Mouse (Mus musculus) stomach, embryonic 15.5 days (tissue): ENCODE measurements at regions not wholly inside any gene's neighbourhood (a gene's known extent, or its start where the extent isn't known, plus 50 kb on each side); places are given as distances from the start of the nearest gene placed in this dataset.
A peak's percentile ranks its signal among the peaks of the same experiment; 100 is the strongest.

Experiments used
- ATAC-seq: fragments of 200-750 bp; cut with Nextera tagmentation; 2 replicates; pipeline ENCODE4 v1.8.0; 2017; ENCODE audit warnings: low read depth, moderate number of reproducible peaks, moderate TSS enrichment; ENCODE audit not compliant: insufficient read depth, low FRiP score
- H3K27ac ChIP-seq: fragments of 300-500 bp; sonication (generic); 2 replicates; pipeline ENCODE4 v1.5.1; 2015; ENCODE audit warnings: mild to moderate bottlenecking, inconsistent platforms
- H3K27me3 ChIP-seq: fragments of 300-500 bp; sonication (generic); replicated peaks from 2 replicates; pipeline ENCODE4 v1.6.1; 2015; ENCODE audit warnings: inconsistent platforms
- H3K36me3 ChIP-seq: fragments of 300-500 bp; sonication (generic); 2 replicates; pipeline ENCODE4 v1.6.1; 2015; ENCODE audit warnings: inconsistent platforms
- H3K4me1 ChIP-seq: fragments of 300-500 bp; sonication (generic); 2 replicates; pipeline ENCODE4 v1.6.1; 2015; ENCODE audit warnings: inconsistent platforms
- H3K4me2 ChIP-seq: fragments of 300-500 bp; sonication (generic); 2 replicates; pipeline ENCODE4 v1.6.1; 2015; ENCODE audit warnings: mild to moderate bottlenecking, inconsistent platforms
- H3K4me3 ChIP-seq: fragments of 300-500 bp; sonication (generic); replicated peaks from 2 replicates; pipeline ENCODE4 v1.5.1; 2015; ENCODE audit warnings: inconsistent platforms
- H3K9ac ChIP-seq: fragments of 300-500 bp; sonication (generic); 2 replicates; pipeline ENCODE4 v1.6.1; 2015; ENCODE audit warnings: inconsistent platforms
- H3K9me3 ChIP-seq: fragments of 300-500 bp; sonication (generic); 2 replicates; pipeline ENCODE4 v1.6.1; 2016; ENCODE audit warnings: inconsistent platforms
- WGBS: fragments of 180-500 bp; shearing (Covaris S2); methylation state at CpG from one replicate; pipeline ENCODE4 v1.1.7; 2015; 5-methylcytosine and 5-hydroxymethylcytosine counted together

- Histone ChIP-seq H3K4me3 (no peak overlapping the region), H3K36me3 (no peaks in the 10 kb centered on the region), H3K4me1 (no peaks in the 10 kb centered on the region), H3K27ac (no peak overlapping the region), H3K27me3 (no peaks in the 10 kb centered on the region), H3K9ac (no peak overlapping the region), H3K9me3 (no peaks in the 10 kb centered on the region), H3K4me2 (no peak overlapping the region)
- 65% methylated on average over 9 of the region's 9 CpGs for WGBS
- no peak for ATAC-seq
These were observed 106.0 kb upstream of the Tmem108 start for GRCm38 (mm10) chr9:103867433-103868209.

GRCm38 (mm10) chr9:103869276-103869675 lies 107.6 kb upstream of the Tmem108 start:
- Histone ChIP-seq H3K4me2 (no peak overlapping the region), H3K9ac (no peak overlapping the region), H3K4me3 (no peak overlapping the region), H3K27me3 (no peaks in the 10 kb centered on the region), H3K9me3 (no peaks in the 10 kb centered on the region), H3K27ac (no peak overlapping the region), H3K4me1 (no peaks in the 10 kb centered on the region), H3K36me3 (no peaks in the 10 kb centered on the region)
- ATAC-seq = no peak
- WGBS = 92% methylated on average over 2 of the region's 2 CpGs

- no peak overlapping the region for H3K4me3 ChIP-seq
- no peak for ATAC-seq
- no peaks in the 10 kb centered on the region for H3K4me1 ChIP-seq
- no peaks in the 10 kb centered on the region for H3K36me3 ChIP-seq
- H3K4me2 ChIP-seq = no peak overlapping the region
- no peaks in the 10 kb centered on the region for H3K9me3 ChIP-seq
- no peak overlapping the region for H3K9ac ChIP-seq
- no peaks in the 10 kb centered on the region for H3K27me3 ChIP-seq
- 73% methylated on average over 1 of the region's 1 CpGs for WGBS
- no peak overlapping the region for H3K27ac ChIP-seq
These were observed 110.5 kb upstream of the Tmem108 start for GRCm38 (mm10) chr9:103872119-103872518.

GRCm38 (mm10) chr9:103873876-103874275 lies 112.2 kb upstream of the Tmem108 start:
- WGBS = 74% methylated on average over 9 of the region's 9 CpGs
- Histone ChIP-seq H3K9ac (no peak overlapping the region), H3K36me3 (no peaks in the 10 kb centered on the region), H3K9me3 (no peaks in the 10 kb centered on the region), H3K4me3 (no peak overlapping the region), H3K4me1 (no peaks in the 10 kb centered on the region), H3K4me2 (no peak overlapping the region), H3K27ac (no peak overlapping the region), H3K27me3 (no peaks in the 10 kb centered on the region)
- ATAC-seq = no peak

GRCm38 (mm10) chr9:103877851-103878250 lies 116.2 kb upstream of the Tmem108 start:
- ATAC-seq = no peak
- Histone ChIP-seq H3K36me3 (no peaks in the 10 kb centered on the region), H3K27me3 (no peaks in the 10 kb centered on the region), H3K27ac (no peak overlapping the region), H3K9me3 (no peaks in the 10 kb centered on the region), H3K9ac (no peak overlapping the region), H3K4me3 (no peak overlapping the region), H3K4me2 (no peak overlapping the region), H3K4me1 (no peaks in the 10 kb centered on the region)
- 78% methylated on average over 2 of the region's 2 CpGs for WGBS

- Histone ChIP-seq H3K9me3 (no peaks in the 10 kb centered on the region), H3K4me3 (no peak overlapping the region), H3K4me2 (no peak overlapping the region), H3K4me1 (no peaks in the 10 kb centered on the region), H3K27ac (peak overlapping the region; percentile 36; the same call in 1 of the 2 replicates), H3K27me3 (no peaks in the 10 kb centered on the region), H3K9ac (no peak overlapping the region), H3K36me3 (no peaks in the 10 kb centered on the region)
- ATAC-seq = peak; percentile 39; the same call in 1 of the 2 replicates
- 35% methylated on average over 4 of the region's 4 CpGs for whole genome bisulfite sequencing
These were observed 109.5 kb upstream of the Nphp3 start for GRCm38 (mm10) chr9:103892827-103893226.

GRCm38 (mm10) chr9:103894376-103894775 lies 108.0 kb upstream of the Nphp3 start:
- no peak overlapping the region for H3K4me3 ChIP-seq
- no peaks in the 10 kb centered on the region for H3K36me3 ChIP-seq
- no peak overlapping the region for H3K27ac ChIP-seq
- no peak overlapping the region for H3K4me2 ChIP-seq
- ATAC-seq = no peak
- 85% methylated on average over 2 of the region's 2 CpGs for WGBS
- H3K9ac ChIP-seq = no peak overlapping the region
- H3K27me3 ChIP-seq = no peaks in the 10 kb centered on the region
- no peaks in the 10 kb centered on the region for H3K4me1 ChIP-seq
- H3K9me3 ChIP-seq = no peaks in the 10 kb centered on the region

- 0 out of 2 replicates have a peak, but pooled peaks have one; percentile 27 for ATAC-seq
- H3K27ac ChIP-seq = no peak overlapping the region
- H3K9me3 ChIP-seq = no peaks in the 10 kb centered on the region
- no peak overlapping the region for H3K9ac ChIP-seq
- H3K4me1 ChIP-seq = no peaks in the 10 kb centered on the region
- H3K4me3 ChIP-seq = no peak overlapping the region
- no peaks in the 10 kb centered on the region for H3K27me3 ChIP-seq
- 37% methylated on average over 2 of the region's 2 CpGs for WGBS
- H3K4me2 ChIP-seq = no peak overlapping the region
- H3K36me3 ChIP-seq = no peaks in the 10 kb centered on the region
These were observed 103.0 kb upstream of the Nphp3 start for GRCm38 (mm10) chr9:103899311-103899710.

GRCm38 (mm10) chr9:103911347-103911746 lies 91.0 kb upstream of the Nphp3 start:
- H3K4me2 ChIP-seq = no peak overlapping the region
- ATAC-seq = no peak
- 0 out of 2 replicates have a peak, but pooled peaks cover 3% of the 10 kb centered on the region for H3K4me1 ChIP-seq
- no peak overlapping the region for H3K27ac ChIP-seq
- WGBS = 73% methylated on average over 2 of the region's 2 CpGs
- H3K4me3 ChIP-seq = no peak overlapping the region
- H3K9me3 ChIP-seq = no peaks in the 10 kb centered on the region
- no peak overlapping the region for H3K9ac ChIP-seq
- no peaks in the 10 kb centered on the region for H3K27me3 ChIP-seq
- no peaks in the 10 kb centered on the region for H3K36me3 ChIP-seq

- Histone ChIP-seq H3K4me3 (no peak overlapping the region), H3K36me3 (no peaks in the 10 kb centered on the region), H3K4me1 (no peaks in the 10 kb centered on the region), H3K27me3 (no peaks in the 10 kb centered on the region), H3K9ac (no peak overlapping the region), H3K27ac (no peak overlapping the region), H3K9me3 (no peaks in the 10 kb centered on the region), H3K4me2 (no peak overlapping the region)
- WGBS = 77% methylated on average over 4 of the region's 4 CpGs
- ATAC-seq = no peak
These were observed 87.2 kb upstream of the Nphp3 start for GRCm38 (mm10) chr9:103915126-103915525.

GRCm38 (mm10) chr9:103917771-103918170 lies 84.6 kb upstream of the Nphp3 start:
- no peak for ATAC-seq
- WGBS = 95% methylated on average over 6 of the region's 6 CpGs
- H3K36me3 ChIP-seq = no peaks in the 10 kb centered on the region

GRCm38 (mm10) chr9:103922356-103922755 lies 80.0 kb upstream of the Nphp3 start:
- Histone ChIP-seq H3K27ac (no peak overlapping the region), H3K9ac (no peak overlapping the region), H3K4me3 (no peak overlapping the region), H3K27me3 (no peaks in the 10 kb centered on the region), H3K36me3 (no peaks in the 10 kb centered on the region), H3K9me3 (no peaks in the 10 kb centered on the region), H3K4me1 (no peaks in the 10 kb centered on the region), H3K4me2 (no peak overlapping the region)
- no peak for ATAC-seq
- 92% methylated on average over 5 of the region's 5 CpGs for WGBS

More at GRCm38 (mm10) chr9:103917771-103918170, 84.6 kb upstream of the Nphp3 start:
- Histone ChIP-seq H3K27ac (no peak overlapping the region), H3K9ac (no peak overlapping the region), H3K4me3 (no peak overlapping the region), H3K9me3 (no peaks in the 10 kb centered on the region), H3K27me3 (no peaks in the 10 kb centered on the region), H3K4me1 (no peaks in the 10 kb centered on the region), H3K4me2 (no peak overlapping the region)
